Mouse (Mus musculus): ENCODE data around the gene Cops2. TPM values are rescaled to one million over a fixed set of nuclear protein-coding genes. Genes with fewer than 3 reads are reported as not detected.

The Cops2 gene
- total and polyA plus RNA-seq, 2 experiments from 2014 or later = 35.1 to 53.8 TPM

DNA sequence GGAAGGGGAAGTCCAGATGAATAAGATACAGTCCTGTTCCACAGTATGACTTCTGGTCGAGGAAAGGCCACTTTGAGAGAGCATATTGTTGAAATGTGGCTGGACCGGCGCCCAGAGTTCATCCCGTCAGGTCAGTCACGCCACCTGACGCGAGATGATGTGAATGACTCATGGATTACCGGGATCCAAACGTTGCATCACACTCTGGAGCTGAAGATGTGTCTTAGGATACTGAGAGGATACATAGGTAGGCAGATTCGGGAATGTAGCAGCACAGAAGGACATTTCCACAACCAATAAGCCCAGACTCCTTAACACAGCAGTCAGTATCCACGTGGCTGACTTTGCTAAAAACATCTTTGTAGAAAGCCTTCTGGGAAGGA, 66.1 kb downstream of the Cops2 start:
- Histone ChIP-seq H3K9me3 (ENCODE audit: low read length) (no peaks in the 10 kb centered on the region), H3K4me1 (ENCODE audit: insufficient read depth, low read length) (no peaks in the 10 kb centered on the region), H3K4me2 (ENCODE audit: low read depth, low read length) (no peak overlapping the region), H3K9ac (replicated peaks; ENCODE audit: low read length) (no peak overlapping the region), H3K27ac (no peak overlapping the region), H3K36me3 (ENCODE audit: insufficient read depth, low read length) (no peaks in the 10 kb centered on the region), H3K4me3 (ENCODE audit: low read length) (no peak overlapping the region), H3K27me3 (ENCODE audit: insufficient read depth, low read length) (no peaks in the 10 kb centered on the region)
- WGBS = 83% methylated on average over 11 of the region's 11 CpGs
- ATAC-seq (no peak), DNase-seq (ENCODE audit: low spot score) (no peak)
- no peak for TF ChIP-seq CTCF (IDR thresholded peaks at IDR 0.05; ENCODE audit: low read depth)

DNA sequence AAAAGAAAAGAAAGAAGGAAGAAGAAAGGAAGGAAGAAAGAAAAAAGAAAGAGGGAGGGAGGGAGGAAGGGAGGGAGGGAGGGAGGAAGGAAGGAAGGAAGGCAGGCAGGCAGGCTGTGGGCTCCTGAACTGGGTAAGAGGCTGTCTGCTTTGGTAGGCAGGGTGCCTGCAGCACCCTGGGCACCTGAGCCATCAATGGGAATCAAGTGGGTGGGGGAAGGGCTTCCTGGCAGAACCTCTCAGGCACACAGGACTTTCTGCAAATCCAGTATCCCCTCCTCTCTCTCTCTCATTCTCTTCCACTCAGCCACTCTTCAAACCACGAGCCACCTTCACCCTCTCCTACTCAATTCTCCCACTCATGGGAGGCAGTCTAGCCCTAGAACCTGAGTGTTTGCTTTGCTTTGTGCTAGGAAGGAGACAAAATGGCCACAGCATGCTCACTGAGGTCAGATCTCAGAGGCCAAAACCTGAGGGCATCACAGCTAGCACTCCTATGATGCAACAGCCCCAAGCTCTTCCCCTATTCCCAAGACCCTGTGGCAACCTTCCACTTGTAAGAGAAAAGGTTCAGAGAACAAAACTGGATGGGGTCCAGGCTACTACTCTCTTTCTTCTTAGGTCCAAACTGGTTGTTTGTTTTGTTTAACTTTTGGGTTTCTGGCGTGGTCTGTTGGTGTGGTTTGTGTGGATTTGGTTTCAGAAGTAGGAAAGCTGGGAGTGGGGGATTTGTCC, 66.6 kb downstream of the Cops2 start:
- Histone ChIP-seq H3K4me3 (ENCODE audit: low read length) (no peak overlapping the region), H3K9me3 (ENCODE audit: low read length) (no peaks in the 10 kb centered on the region), H3K4me1 (ENCODE audit: insufficient read depth, low read length) (no peaks in the 10 kb centered on the region), H3K4me2 (ENCODE audit: low read depth, low read length) (no peak overlapping the region), H3K9ac (replicated peaks; ENCODE audit: low read length) (no peak overlapping the region), H3K36me3 (ENCODE audit: insufficient read depth, low read length) (no peaks in the 10 kb centered on the region), H3K27me3 (ENCODE audit: insufficient read depth, low read length) (no peaks in the 10 kb centered on the region), H3K27ac (no peak overlapping the region)
- DNase-seq (ENCODE audit: low spot score) = no peak
- no peak for TF ChIP-seq CTCF (IDR thresholded peaks at IDR 0.05; ENCODE audit: low read depth)
- no peak for ATAC-seq
- 72% methylated on average over 2 of the region's 2 CpGs for WGBS

DNA sequence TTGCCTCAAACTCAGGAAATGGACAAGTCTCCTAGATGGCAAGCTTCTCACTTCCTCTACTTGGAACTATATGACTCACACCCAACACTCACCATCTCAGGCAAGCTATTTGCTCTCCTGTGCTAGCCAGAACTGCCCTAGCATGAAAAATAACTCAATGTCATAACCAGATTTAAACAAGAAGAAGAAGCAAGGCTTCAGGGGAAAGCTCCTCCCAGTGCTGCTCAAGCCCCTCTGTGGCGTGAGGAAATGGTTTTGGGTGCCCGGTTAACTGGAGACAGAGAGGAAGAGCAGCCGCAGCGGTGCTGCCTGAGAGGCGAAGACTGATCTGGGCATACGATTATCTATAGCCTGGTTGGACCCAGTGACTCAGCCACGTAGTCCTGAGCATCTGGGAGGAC, 67.5 kb downstream of the Cops2 start:
- no peak overlapping the region for H3K9ac ChIP-seq (replicated peaks; ENCODE audit: low read length)
- no peaks in the 10 kb centered on the region for H3K27me3 ChIP-seq (ENCODE audit: insufficient read depth, low read length)
- TF ChIP-seq CTCF (IDR thresholded peaks at IDR 0.05; ENCODE audit: low read depth) = no peak
- H3K4me1 ChIP-seq (ENCODE audit: insufficient read depth, low read length) = no peaks in the 10 kb centered on the region
- no peaks in the 10 kb centered on the region for H3K36me3 ChIP-seq (ENCODE audit: insufficient read depth, low read length)
- no peak for ATAC-seq
- H3K27ac ChIP-seq = no peak overlapping the region
- WGBS = 72% methylated on average over 7 of the region's 7 CpGs
- DNase-seq (ENCODE audit: low spot score) = no peak
- H3K4me3 ChIP-seq (ENCODE audit: low read length) = no peak overlapping the region
- H3K9me3 ChIP-seq (ENCODE audit: low read length) = no peaks in the 10 kb centered on the region
- no peak overlapping the region for H3K4me2 ChIP-seq (ENCODE audit: low read depth, low read length)

DNA sequence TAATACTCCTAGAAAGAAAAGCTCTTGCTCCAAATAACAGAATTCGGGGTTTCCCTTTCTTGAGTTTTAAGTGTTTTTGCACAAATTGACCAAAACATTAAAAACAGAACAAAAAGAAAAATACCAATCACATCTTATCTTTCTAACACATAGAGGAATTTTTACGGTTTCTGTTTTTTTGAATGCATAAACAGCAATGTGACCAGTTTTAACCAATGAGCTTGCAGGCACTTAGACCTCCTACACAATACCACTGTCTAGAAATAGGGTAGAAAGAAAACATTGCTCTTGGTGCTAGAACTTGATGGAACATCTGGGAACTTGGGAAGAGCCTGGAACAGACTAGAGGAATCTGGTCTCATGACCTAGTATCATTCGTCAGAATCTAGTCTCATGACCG, 68.7 kb downstream of the Cops2 start:
- H3K9me3 ChIP-seq (ENCODE audit: low read length) = no peaks in the 10 kb centered on the region
- H3K4me1 ChIP-seq (ENCODE audit: insufficient read depth, low read length) = no peaks in the 10 kb centered on the region
- no peak overlapping the region for H3K4me2 ChIP-seq (ENCODE audit: low read depth, low read length)
- H3K9ac ChIP-seq (replicated peaks; ENCODE audit: low read length) = no peak overlapping the region
- ATAC-seq (no peak), DNase-seq (ENCODE audit: low spot score) (no peak)
- 91% methylated on average over 4 of the region's 4 CpGs for WGBS
- no peaks in the 10 kb centered on the region for H3K36me3 ChIP-seq (ENCODE audit: insufficient read depth, low read length)
- H3K4me3 ChIP-seq (ENCODE audit: low read length) = no peak overlapping the region
- no peak for TF ChIP-seq CTCF (IDR thresholded peaks at IDR 0.05; ENCODE audit: low read depth)
- no peaks in the 10 kb centered on the region for H3K27me3 ChIP-seq (ENCODE audit: insufficient read depth, low read length)
- no peak overlapping the region for H3K27ac ChIP-seq

DNA sequence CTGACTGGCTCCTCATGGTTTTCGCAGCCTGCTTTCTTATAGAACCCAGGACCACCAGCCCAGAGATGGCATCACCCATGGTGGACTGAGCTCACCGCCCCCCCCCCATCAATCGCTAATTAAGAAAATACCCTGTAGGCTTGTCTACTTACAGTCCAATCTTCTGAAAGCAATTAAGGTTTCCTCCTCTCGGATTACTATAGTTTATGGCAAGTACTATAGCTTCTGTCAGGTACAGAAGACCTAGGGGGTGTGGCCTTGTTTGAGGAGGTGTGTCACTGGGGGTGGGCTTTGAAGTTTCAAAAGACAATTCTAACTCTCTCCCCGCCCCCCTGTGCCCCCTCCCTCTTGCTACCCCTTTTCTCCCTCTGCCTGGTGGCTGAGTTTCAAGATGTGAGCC, 69.7 kb downstream of the Cops2 start:
- no peaks in the 10 kb centered on the region for H3K36me3 ChIP-seq (ENCODE audit: insufficient read depth, low read length)
- no peak for ATAC-seq
- H3K27me3 ChIP-seq (ENCODE audit: insufficient read depth, low read length) = no peaks in the 10 kb centered on the region
- H3K9me3 ChIP-seq (ENCODE audit: low read length) = no peaks in the 10 kb centered on the region
- no peak overlapping the region for H3K4me3 ChIP-seq (ENCODE audit: low read length)
- H3K9ac ChIP-seq (replicated peaks; ENCODE audit: low read length) = no peak overlapping the region
- no peak for DNase-seq (ENCODE audit: low spot score)
- no peak for TF ChIP-seq CTCF (IDR thresholded peaks at IDR 0.05; ENCODE audit: low read depth)
- WGBS = 67% methylated on average over 5 of the region's 5 CpGs
- no peak overlapping the region for H3K4me2 ChIP-seq (ENCODE audit: low read depth, low read length)
- H3K27ac ChIP-seq = no peak overlapping the region
- no peaks in the 10 kb centered on the region for H3K4me1 ChIP-seq (ENCODE audit: insufficient read depth, low read length)

DNA sequence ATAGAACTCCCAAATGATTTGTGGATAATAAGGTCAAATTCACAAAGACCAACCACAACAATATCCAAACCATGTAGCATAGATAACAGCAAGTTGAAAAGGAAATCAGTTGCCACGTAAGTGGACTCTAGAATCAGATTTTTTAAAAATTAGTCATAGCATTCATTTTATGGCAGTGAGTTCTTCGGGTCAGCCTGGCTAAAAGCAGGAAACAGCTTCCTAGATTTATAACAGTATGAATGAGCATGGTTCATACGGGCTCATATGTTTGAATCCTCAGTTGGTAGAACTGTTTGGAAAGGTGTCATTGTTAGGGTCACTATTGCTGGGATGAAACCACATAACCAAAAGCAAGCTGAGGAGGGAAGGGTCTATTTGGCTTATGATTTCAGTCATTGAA, 70.2 kb downstream of the Cops2 start:
- no peaks in the 10 kb centered on the region for H3K27me3 ChIP-seq (ENCODE audit: insufficient read depth, low read length)
- no peak overlapping the region for H3K27ac ChIP-seq
- WGBS = 89% methylated on average over 3 of the region's 3 CpGs
- no peaks in the 10 kb centered on the region for H3K4me1 ChIP-seq (ENCODE audit: insufficient read depth, low read length)
- H3K9ac ChIP-seq (replicated peaks; ENCODE audit: low read length) = no peak overlapping the region
- no peaks in the 10 kb centered on the region for H3K36me3 ChIP-seq (ENCODE audit: insufficient read depth, low read length)
- no peaks in the 10 kb centered on the region for H3K9me3 ChIP-seq (ENCODE audit: low read length)
- H3K4me3 ChIP-seq (ENCODE audit: low read length) = no peak overlapping the region
- ATAC-seq = no peak
- no peak for TF ChIP-seq CTCF (IDR thresholded peaks at IDR 0.05; ENCODE audit: low read depth)
- no peak for DNase-seq (ENCODE audit: low spot score)
- no peak overlapping the region for H3K4me2 ChIP-seq (ENCODE audit: low read depth, low read length)

DNA sequence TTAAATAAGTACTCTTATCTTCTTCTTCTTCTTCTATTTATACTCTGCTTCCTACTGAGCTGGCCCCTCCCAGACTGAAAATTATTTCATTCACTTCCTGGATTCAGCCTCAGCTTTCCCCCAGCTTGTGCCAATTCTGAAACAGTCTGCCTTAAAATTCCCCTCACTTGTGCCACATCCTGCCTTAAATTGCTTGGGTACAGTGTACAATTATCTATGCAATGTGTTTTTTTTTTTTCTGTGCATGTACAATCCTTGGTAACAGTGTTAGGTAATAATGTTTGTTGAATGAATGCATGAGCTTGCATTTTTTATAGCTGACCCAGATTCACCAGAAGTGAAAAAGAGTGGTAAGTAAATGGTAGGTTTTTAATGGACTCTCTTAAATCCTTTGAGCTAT, 70.6 kb downstream of the Cops2 start:
- Histone ChIP-seq H3K4me1 (ENCODE audit: insufficient read depth, low read length) (no peaks in the 10 kb centered on the region), H3K9ac (replicated peaks; ENCODE audit: low read length) (no peak overlapping the region), H3K4me2 (ENCODE audit: low read depth, low read length) (no peak overlapping the region), H3K27me3 (ENCODE audit: insufficient read depth, low read length) (no peaks in the 10 kb centered on the region), H3K27ac (no peak overlapping the region), H3K36me3 (ENCODE audit: insufficient read depth, low read length) (no peaks in the 10 kb centered on the region), H3K9me3 (ENCODE audit: low read length) (no peaks in the 10 kb centered on the region), H3K4me3 (ENCODE audit: low read length) (no peak overlapping the region)
- ATAC-seq (no peak), DNase-seq (ENCODE audit: low spot score) (no peak)
- TF ChIP-seq CTCF (IDR thresholded peaks at IDR 0.05; ENCODE audit: low read depth) = no peak
